Mouse (Mus musculus) urinary bladder, adult 2 months (tissue): Measurements from ENCODE around the gene Snrpb2. TPM values are rescaled to one million over a fixed set of nuclear protein-coding genes. Genes with fewer than 3 reads are reported as not detected.

ENCODE experiments used
- DNase-seq: peaks from one replicate; pipeline ENCODE4 v3.0.0; 2022; ENCODE audit warnings: low spot score
- polyA plus RNA-seq: library from polyadenylated mRNA; depleted of rRNA; stranded (reverse); fragments of >200 nt; gene quantifications from 2 replicates; pipeline ENCODE4 v1.2.3, GENCODE M21; 2012; rRNA removed

Snrpb2 gene
- polyA plus RNA-seq, 1 experiment = 26.5 TPM

- DNase-seq = no peak
These were observed 30.9 kb downstream of the Snrpb2 start for GRCm38 (mm10) chr2:143093726-143094125.

- DNase-seq = no peak
These were observed 31.9 kb downstream of the Snrpb2 start for GRCm38 (mm10) chr2:143094761-143095160.

DNA sequence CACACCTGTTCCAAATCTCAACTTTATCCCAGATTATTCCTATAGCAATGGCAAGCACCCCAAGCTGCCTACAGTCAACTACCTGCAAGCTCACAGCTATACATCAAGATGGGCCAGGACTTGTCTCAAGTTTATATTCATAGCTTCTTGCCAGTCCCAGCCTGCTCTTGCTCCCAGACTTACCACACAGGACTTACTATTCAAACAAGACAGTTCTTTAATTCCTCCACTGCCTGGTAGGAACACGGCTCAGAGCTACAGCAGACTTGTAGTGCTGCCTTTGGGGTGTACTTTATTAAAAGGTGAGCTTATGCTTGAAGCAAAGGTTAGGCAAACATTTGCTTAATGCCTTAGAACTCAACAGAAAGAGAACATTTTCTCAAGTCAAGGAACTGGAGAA lies 34.3 kb downstream of the Snrpb2 start:
- no peak for DNase-seq

GRCm38 (mm10) chr2:143113859-143114258 lies 51.0 kb downstream of the Snrpb2 start:
- DNase-seq = no peak

DNA sequence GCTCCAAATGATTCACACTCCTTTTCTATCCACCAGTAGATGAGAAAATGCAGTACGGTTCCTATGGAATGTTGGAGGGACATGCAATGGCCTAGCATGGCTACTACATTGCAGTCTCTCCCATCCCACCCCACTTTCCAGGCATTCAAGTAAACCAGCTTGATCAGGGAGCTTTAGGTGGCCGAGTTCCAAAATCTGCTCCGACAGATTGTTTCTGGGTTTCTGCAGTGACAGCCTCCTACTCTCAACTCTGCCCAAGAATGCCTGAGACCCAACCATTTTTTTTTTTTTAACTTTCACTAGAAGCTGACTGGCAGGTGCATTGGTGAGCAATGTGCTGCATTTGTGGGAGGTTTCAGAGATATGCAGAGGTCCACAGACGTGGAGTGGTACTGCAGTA lies 51.9 kb downstream of the Snrpb2 start:
- DNase-seq = no peak

DNA sequence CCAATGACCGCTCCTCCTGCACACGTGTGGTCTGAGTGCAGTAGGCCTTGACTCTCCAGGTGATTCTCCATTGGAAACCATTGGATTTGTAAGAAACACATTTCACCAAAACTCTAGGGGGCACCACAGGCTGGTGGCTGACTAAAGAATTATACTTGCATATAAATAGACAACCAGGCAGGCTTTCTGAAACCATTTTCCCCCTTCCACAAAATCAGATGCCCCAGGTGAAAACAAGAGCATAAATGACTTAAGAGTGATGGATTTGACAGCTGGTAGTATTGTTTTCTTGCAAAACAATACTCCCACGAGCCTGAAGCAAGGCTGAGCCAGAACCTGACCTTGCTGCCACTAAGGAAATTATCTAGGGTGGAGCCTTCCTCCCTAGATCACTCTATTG lies 54.6 kb downstream of the Snrpb2 start:
- DNase-seq = no peak

- no peak for DNase-seq
These were observed 55.4 kb downstream of the Snrpb2 start for GRCm38 (mm10) chr2:143118221-143118620.

Other genes with a start within 250 kb of the Snrpb2 start
- 9.0 and 12.3 TPM in 2 replicates for gene Kif16b, start 161.5 kb upstream of the Snrpb2 start, polyA plus RNA-seq
- not detected in 2 replicates for gene Otor, start 15.4 kb downstream of the Snrpb2 start, polyA plus RNA-seq